Mouse (Mus musculus) heart, postnatal 25 days (tissue): ENCODE results near the gene Vnn3. TPM values are rescaled to one million over a fixed set of nuclear protein-coding genes. Genes with fewer than 3 reads are reported as not detected.

ENCODE experiments used
- DNase-seq: peaks from one replicate; pipeline ENCODE4 v3.0.0; 2022; ENCODE audit warnings: low spot score
- intact Hi-C: fragments of 180-260 bp; cut with DNase I; formaldehyde crosslinking; loops from one replicate; pipeline ENCODE4 v1.15.1; 2025
- total RNA-seq, 2 experiments: library from RNA; stranded (reverse); gene quantifications; 2 replicates each; pipeline ENCODE4 v1.2.3; 2021

Vnn3 gene
- total RNA-seq, 2 experiments from 2014 or later = not detected

- intact Hi-C loops = no loop called here
- DNase-seq = no peak
These were observed 33.6 kb downstream of the Vnn3 start for GRCm38 (mm10) chr10:23884910-23885309.

GRCm38 (mm10) chr10:23886060-23886459 lies 34.8 kb downstream of the Vnn3 start:
- no peak for DNase-seq
- intact Hi-C loops = no loop called here

- intact Hi-C loops = no loop called here
- no peak for DNase-seq
These were observed 41.7 kb downstream of the Vnn3 start for GRCm38 (mm10) chr10:23892987-23893386.

- no peak for DNase-seq
- intact Hi-C loops = no loop called here
These were observed 43.5 kb downstream of the Vnn3 start, which contains the start of gene Vnn1 for GRCm38 (mm10) chr10:23894601-23895349. Vnn1 (plus strand) TSS chr10:23894688.

GRCm38 (mm10) chr10:23895376-23895775 lies 44.1 kb downstream of the Vnn3 start:
- no peak for DNase-seq
- intact Hi-C loops = no loop called here

GRCm38 (mm10) chr10:23901119-23901518 lies 49.9 kb downstream of the Vnn3 start:
- DNase-seq = no peak
- intact Hi-C loops = no loop called here

GRCm38 (mm10) chr10:23905661-23906060 lies 54.4 kb downstream of the Vnn3 start:
- DNase-seq = no peak
- intact Hi-C loops = no loop called here

Other genes starting within 250 kb of the Vnn3 start
- 100 to 1,000 TPM; 173 to 245 TPM for gene Rps12, start 64.2 kb upstream of the Vnn3 start, total RNA-seq
- gene Slc18b1, start 54.5 kb upstream of the Vnn3 start, total RNA-seq = 10 to 100 TPM in 1 of 2 experiments, 1 to 10 TPM in 1; 8.6 to 10.2 TPM
- gene Vnn1, start 43.2 kb downstream of the Vnn3 start, total RNA-seq = under 1 TPM; 0.31 to 0.56 TPM
- gene Taar1, start 68.9 kb downstream of the Vnn3 start, total RNA-seq = not detected
- not detected for gene Taar2, start 87.1 kb downstream of the Vnn3 start, total RNA-seq
- not detected for gene Taar3, start 98.1 kb downstream of the Vnn3 start, total RNA-seq
- not detected for gene Taar4, start 109.0 kb downstream of the Vnn3 start, total RNA-seq
- not detected for gene Taar5, start 119.2 kb downstream of the Vnn3 start, total RNA-seq
- gene Taar6, start 134.2 kb downstream of the Vnn3 start, total RNA-seq = not detected
- gene Taar7a, start 142.0 kb downstream of the Vnn3 start, total RNA-seq = not detected
- not detected for gene Taar7b, start 148.5 kb downstream of the Vnn3 start, total RNA-seq
- gene Taar7d, start 175.8 kb downstream of the Vnn3 start, total RNA-seq = not detected
- not detected for gene Taar7e, start 186.2 kb downstream of the Vnn3 start, total RNA-seq
- gene Taar7f, start 198.0 kb downstream of the Vnn3 start, total RNA-seq = not detected
- gene Taar8a, start 225.0 kb downstream of the Vnn3 start, total RNA-seq = not detected
- not detected for gene Taar8b, start 240.8 kb downstream of the Vnn3 start, total RNA-seq